Mouse (Mus musculus) myocyte (in vitro differentiated cells): ENCODE data around the gene Olfr45.
"Not testable (repeated sequence)": the region's sequence is repeated elsewhere in the genome, so short reads cannot be mapped to it uniquely, and the experiment has no call there.

Experiments used
- CEBPB ChIP-seq: IDR thresholded peaks from 2 replicates; pipeline ENCODE4 v1.6.1; 2011; ENCODE audit warnings: mild to moderate bottlenecking, moderate library complexity; ENCODE audit not compliant: poor library complexity, insufficient read depth, severe bottlenecking
- E2F4 ChIP-seq: IDR thresholded peaks from one replicate; pipeline ENCODE4 v1.6.1; 2011; ENCODE audit warnings: mild to moderate bottlenecking, control low read depth, moderate library complexity; ENCODE audit not compliant: insufficient read depth
- POLR2A ChIP-seq: IDR thresholded peaks from one replicate; pipeline ENCODE4 v1.6.1; 2011; ENCODE audit warnings: low read depth, mild to moderate bottlenecking, control low read depth, moderate library complexity; ENCODE audit not compliant: insufficient read length
- SRF ChIP-seq: IDR thresholded peaks from one replicate; pipeline ENCODE4 v1.6.1; 2011; ENCODE audit warnings: low read depth; ENCODE audit not compliant: control insufficient read depth, insufficient read length
- TCF12 ChIP-seq: IDR thresholded peaks from one replicate; pipeline ENCODE4 v1.6.1; 2011; ENCODE audit warnings: mild to moderate bottlenecking, control low read depth; ENCODE audit not compliant: poor library complexity, insufficient read depth, severe bottlenecking
- TCF3 ChIP-seq: IDR thresholded peaks from one replicate; pipeline ENCODE4 v1.6.1; 2011; ENCODE audit warnings: low read depth, control low read depth; ENCODE audit not compliant: insufficient read length

GRCm38 (mm10) chr7:140679591-140679990 lies 2.2 kb upstream of the Olfr45 start:
- not testable (repeated sequence) for TF ChIP-seq POLR2A, CEBPB, TCF12, TCF3, SRF, E2F4
